Mouse (Mus musculus) MN1 (cell line): ENCODE results near the gene Grin2a.
"Not testable (repeated sequence)": the region's sequence is repeated elsewhere in the genome, so short reads cannot be mapped to it uniquely, and the experiment has no call there.

ENCODE experiments used
- DNase-seq: peaks from one replicate; pipeline ENCODE4 v3.0.0-alpha.2; 2016; ENCODE audit warnings: low spot score

Grin2a gene

DNA sequence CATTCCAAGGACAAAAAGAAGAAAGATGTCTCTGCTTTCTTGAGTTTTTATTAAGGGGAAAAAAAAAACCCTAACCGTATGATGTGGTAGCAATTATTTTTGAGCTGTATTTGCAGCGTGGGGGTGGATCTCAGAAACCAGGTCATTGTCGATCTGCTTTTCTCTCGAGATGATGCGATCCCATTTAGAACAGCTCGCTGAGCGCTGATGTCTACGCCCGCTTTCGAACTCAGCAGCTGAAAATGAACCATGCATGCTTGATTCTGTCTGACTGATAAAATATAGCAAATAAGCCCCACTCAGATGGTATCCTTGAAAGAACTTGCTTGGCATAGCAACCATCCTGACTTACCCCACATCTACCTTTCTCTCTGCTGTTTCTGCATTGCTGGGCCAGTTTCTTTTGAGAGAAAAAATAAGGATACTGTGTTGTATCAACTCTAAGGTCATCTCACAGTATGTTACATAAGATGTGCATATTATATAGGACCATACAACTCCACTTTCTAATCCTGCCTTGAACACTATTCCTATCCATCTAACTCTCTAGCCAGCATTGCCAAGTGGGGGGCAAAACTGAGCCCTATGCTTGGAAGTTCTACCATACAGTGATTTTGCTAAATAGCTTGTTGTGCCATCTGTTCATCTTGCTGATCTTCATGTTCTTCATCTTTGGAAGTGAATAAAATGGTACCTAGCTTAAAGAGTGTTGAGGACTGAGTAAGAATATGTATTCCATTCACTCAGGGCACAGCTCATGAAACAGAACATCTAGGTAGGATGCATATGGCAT is 369.5 kb downstream of the Grin2a start:
- no peak for DNase-seq

DNA sequence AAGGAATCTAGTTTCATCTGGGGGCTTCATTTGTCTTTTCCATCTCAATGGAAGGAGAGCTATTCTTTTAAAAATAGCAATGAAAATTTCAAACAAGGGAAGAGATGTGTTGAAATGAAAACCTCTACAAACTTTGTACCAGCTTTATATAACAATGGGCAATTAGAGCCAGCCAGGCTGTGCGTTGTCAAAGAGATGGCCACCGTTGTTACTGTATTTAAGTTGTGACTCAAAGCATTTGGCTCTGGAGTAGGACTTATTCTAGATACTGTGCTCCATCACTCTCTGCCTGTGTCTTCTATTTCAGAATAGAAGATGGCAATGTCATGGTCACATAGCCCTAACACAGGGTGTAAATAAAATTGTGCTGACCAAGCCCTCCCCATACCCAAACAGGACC is 371.0 kb downstream of the Grin2a start:
- no peak for DNase-seq

DNA sequence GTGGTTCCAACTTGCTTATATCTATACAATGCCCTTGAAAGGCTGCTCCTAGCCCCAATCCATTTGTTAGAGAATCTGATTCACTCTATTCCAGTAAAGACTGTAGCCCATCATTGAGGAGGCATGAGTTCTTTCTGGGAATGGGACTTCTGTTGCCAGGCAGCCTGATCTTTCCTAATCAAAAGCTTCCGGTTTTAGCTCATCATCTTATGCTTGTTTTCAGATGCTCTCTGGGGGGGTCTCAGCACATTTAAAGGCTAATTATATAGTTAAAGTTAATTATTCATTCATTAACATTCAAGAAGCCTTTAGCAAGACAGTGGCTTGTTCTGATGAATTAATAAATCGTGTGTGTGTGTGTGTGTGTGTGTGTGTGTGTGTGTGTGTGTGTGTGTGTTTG is 377.2 kb downstream of the Grin2a start:
- no peak for DNase-seq

DNA sequence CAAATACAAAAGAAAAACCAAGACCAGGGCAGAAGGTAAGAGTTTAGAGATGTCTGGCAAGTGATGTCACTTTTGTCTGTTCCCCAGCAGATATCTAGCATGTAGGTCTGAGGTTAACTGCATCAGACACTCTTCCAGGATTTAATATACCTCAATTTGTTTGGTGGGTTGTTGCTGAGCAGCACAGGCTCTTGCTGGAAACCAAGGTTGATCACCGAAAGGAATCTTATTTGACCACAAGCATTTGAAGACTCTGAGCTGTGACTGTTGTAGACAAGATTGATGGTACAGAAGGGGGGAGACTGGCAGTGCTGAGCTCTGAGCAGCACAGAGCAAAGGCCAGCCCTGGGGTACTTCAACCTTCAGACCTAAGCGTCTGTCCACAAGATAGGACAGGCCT is 378.1 kb downstream of the Grin2a start:
- DNase-seq: no peak

DNA sequence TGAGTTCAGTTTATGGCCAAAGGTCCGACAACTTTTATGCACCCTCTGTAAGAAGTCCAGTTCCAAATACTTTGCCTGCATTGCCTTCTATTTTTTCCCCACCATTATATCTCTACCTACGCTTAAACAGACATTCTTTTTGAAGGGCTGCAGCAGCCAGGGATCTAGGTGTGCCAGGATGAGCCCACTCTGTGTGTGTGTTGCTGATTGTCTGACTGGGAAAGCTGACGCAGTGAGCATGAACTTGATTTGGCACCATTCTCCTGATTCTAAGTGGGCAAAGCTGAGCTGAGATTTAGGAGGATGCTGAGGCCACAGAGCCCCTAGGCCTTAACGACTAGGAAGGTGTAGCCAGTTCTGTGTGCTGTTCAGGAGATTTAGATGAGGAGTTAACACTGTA is 378.6 kb downstream of the Grin2a start:
- no peak for DNase-seq

DNA sequence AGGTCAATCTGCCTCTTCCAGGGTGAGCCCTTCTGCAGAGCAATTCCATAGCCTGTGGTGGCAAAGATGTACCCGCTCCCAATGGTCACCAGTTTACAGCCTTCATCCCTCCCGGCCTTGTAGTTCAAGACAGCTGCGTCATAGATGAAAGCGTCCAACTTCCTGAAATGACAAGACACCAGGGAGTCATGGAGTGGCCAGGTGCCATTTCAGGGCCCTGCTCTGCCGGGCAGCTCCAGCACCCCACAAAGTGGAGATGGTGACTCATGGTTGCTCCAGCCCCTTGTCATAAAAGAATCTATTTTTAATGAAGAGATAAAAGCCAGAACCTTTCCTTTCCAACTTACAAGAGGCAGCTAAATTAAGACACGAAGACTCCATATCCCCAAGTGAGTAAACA is 382.8 kb downstream of the Grin2a start:
- not testable (repeated sequence) for DNase-seq

DNA sequence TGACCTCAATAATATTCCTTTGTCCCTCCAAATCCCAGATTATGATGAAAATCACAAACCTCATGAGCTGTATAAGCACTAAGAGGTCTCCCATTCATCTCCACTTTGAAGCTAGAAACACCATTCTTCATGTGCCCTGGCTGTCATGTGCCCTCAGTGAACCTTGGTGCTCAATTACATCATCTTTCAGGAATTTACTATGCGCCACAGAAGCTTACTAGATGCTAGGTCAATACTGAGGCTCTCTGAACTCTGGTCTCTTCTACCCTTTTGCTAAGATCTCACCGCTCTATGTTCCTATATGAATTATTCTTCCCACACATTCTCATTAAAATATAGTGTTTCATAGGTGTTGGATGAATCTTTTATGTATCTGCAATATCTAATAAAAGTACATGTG is 387.9 kb downstream of the Grin2a start:
- no peak for DNase-seq

DNA sequence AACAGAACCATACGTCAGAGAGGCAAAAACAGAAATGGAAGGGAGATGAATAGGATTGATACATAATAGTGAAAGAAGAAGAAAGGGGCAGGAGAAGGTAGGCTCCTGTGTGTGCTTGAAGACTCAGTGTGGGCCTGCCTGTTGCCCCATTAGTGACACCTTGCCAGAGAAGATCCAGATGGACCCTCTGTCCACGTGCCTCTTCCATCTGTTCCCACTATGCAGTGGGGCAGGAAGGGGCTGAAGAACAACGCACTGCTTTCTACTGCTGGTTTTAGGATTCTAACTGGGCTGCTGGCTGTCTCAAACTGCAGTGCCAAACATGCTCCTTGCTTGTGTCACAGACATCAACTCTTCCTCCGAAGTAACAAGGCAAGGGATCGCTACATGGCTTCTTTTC is 391.4 kb downstream of the Grin2a start:
- DNase-seq: no peak

DNA sequence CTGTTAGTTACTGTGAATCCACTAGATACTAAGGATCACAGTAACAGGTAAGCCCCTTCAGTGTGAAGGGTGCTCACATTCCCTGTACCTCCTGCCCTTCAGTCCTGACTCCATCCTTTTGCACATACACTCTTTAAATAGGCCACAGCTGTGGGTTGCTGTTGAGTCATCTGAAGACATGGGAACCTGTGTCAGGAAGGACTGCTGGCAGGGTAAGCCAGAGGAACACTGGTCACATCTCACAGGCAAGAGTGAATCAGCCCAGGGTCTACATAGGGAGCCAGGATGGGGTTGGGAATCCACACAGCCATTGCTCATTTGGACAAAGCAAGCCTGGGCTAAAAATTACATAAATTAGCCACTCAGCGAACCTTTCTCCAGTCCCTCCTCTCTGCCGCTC is 392.8 kb downstream of the Grin2a start:
- no peak for DNase-seq

DNA sequence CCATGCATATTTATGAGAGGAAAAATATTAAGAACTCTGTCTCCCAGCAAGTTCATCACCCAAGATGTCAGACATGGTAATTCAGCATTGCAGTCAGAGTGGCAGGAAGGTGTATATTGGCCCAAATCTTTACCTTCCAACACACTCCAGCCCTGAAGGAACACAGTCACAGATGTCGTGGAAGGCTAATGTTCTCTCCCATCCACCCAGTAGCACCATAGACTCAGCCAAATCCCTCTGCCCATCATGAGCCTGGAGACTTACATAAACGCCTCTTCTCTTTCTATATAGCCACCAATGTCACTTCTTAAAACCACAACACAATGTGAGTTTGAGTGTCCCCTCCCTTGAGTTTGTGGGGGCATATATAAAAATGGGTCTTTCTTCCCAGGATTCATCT is 406.2 kb downstream of the Grin2a start:
- DNase-seq: no peak

DNA sequence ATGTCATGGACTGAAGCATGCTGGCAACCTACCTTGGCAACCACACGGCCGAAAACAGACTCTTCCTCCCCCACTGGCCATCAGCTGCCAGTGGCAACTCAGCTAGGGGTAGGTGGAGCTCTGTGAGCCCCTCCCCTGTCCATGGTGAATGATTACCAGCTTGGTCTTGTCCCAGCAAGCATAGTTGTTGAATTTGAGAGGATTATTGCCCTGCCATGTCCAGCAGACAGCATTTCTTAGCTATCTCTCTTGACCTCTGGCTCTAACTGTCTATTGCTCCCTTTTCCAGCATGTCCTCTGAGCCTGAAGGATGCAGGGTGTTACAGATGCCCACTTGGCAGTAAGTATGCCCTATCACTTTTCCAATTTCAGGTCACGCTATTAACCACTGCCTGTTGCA is 406.9 kb downstream of the Grin2a start:
- no peak for DNase-seq

DNA sequence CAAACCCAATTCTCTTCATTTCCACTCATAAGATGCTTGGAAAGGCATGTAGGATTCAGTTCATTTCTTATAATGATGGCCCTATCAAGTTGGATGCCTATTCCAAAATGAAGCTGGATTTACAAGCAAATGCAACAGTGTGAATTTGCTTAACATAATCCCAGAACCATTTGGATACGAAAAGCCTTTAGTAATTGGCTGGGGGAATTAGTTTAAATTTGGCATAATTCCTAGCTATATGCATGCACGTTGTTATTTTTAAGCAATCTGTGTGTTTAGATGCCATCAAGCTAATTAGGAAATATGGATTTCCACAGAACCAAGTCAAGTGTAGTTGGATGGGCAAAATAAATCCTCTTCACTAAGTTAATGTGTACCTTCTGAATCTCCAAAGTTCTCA is 411.4 kb downstream of the Grin2a start:
- no peak for DNase-seq

DNA sequence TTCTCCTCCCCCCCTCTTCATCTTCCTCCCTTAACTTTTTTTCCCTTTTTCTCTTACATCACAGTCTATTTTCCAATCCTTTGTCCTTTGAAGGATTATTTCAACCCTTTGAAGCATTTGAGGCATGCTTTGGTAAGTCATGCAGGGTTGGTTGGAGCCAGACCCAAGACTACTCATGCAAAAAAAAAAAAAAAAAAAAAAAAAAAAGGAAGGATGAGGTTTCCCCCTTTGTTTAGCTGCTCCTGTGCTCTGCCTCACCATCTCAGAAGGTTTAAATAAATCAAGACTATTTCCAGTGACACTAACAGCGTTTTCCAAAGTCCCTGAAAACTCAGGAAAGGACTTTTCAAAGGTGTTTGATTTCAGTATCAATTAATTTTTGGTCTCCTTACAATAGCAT is 423.6 kb downstream of the Grin2a start:
- DNase-seq: no peak

DNA sequence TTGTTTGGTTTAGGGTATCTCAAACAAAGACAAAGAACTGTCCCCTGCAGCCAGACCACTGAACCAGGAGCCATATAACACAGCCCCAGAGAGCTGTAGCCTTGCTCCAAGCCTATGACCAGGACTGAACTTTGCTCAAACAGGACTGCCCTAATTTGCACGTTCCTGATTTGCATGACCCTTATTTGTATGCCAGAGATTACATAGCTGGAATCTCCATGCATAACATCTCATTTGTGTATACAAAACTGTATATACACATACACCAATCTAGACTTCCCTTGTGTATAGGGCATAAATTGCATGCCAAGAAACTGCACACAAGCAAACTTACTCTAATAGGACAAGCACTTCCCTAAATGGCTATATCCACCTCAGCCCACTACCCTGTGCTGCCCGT is 428.1 kb downstream of the Grin2a start:
- no peak for DNase-seq

DNA sequence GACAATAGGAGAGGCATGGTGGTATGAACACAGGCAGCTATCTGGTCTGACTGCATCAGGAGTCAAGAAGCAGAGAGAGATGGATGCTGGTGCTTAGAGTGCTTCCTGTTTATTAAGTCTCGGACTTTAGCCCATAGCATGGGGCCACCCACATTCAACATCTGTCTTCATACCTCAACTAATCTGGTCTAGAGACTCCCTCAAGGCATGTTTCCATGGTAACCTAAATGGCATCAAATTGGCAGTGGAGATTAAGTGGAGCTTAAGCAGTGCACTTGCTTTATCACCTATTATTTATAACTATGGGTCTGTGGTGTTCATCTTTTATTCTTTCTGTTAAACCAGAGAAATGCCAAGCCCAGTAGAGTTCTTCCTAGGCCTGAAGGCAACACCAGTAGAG is 433.5 kb downstream of the Grin2a start:
- DNase-seq: no peak

DNA sequence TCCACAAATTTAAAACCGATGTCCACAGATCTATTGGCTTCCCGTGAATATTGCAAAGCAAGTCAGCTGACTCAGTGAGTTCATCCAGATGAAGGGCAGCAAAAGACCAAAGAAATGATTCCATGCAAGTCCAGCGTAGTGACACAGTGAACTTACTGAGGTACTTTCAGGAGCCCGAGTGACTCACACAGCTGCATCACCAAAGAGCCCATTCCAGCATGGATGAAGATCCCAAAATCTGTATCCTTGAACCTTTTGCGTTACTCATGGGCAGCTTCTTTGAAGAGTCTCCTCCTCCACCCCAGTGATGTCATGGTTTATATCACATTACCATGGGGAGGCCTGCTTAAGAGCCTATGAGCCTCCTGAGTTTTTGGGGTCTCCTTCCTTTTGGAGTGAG is 460.2 kb downstream of the Grin2a start:
- DNase-seq: no peak

DNA sequence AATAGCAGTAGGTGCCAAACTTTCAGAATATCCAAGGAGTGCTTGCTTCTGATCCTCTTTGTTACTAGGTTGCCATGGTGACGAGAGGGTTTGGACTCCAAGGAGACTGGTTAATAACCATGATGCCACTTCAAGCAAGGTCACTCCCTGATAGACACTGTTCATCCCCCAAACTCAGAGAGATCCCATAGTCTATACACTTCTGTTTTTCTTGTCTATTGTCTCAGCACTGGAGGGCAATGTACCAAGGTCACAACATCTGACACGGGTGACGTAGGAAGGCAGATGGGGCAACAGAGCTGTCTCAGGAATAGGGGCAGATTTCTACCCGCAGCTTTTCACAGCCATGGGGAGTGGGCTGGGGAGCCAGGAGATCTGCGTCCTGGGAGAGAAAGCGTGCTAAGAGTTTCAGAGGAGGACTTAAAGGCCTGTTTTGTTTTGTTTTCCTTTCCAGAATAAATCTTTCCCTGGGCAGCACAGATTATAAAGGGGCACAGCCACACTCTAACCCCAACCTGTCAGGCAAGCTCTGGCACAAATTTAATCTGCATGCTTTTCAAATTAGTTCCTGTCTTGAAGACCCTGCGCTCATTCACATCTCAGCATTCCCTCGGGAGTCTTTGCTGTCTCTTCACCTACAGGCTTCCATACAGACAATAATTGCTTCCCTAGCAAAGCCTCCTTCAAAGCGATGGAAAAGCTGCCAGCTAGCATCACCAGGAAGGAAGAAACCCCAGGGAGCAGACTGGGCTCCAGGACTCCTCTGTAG is 461.6 kb downstream of the Grin2a start:
- DNase-seq: no peak

DNA sequence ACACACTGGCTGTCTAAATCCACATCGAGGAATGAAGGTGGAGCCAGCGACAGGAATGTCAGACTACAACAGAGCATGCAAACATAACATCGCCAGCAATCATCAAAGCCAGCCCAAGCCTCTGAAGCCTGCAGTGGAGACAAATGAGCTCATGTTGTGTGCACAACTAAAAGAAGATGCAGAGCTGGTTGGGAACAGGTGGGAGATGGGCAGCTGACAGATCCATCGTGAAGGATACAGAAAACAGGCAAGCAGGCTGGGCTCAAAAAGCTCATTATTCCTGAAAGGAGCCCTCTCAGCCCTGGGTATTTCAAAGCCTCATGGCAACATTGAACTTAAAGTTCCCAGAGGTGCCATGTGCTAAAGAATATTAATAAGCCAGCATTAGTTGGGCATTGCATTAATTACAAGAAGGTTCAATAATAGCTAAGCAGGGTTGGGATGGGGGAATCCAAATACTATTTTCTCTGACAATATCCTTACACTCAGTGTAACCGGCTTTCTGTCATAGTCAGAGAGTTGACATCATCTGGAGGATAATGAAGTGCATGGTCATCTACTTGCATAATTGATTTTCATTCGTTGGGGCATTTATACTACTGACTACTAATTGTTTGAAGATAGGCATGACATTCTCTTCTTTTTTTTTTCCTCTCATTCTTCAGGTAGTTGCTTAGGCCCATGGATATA is 462.4 kb downstream of the Grin2a start:
- DNase-seq: no peak

DNA sequence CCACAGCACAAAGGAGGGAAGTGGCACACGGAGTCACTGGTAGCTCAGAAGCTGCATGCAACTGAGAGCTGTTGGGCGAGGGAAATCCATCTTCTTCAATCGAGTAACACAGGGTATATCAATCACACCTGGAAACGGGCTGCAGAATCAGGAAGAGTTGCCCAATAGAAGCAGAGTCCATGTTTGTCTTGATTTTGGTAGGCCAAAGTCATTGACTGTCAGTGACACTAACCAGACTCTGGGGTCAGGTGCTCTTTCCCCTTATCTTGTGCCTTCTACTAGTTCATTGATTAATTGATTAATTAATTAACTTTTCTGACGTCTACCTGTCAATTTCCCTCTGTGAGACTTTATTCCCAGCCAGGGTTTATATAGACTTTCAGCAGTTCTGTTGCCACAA is 468.1 kb downstream of the Grin2a start:
- DNase-seq: no peak

DNA sequence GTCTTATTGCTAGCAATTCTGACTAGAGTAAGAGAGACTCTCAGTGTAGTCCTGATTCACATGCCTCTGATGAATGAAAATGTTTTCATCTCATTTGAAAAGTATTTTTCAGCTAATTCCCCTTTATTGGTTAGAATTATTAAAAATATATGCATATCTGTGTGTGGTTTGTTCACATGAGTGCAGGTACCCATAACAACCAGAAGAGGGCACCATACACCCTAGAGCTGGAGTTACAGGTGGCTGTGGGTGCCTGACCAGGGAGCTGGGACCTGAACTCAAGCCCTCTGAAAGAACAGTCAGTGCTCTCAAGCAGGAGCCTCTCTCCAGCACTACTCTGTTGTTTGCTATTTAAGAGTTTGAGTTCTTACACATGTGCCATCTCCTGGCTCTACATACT is 472.0 kb downstream of the Grin2a start:
- no peak for DNase-seq
